Mouse (Mus musculus) limb, embryonic 14.5 days (tissue): ENCODE data around the gene Shisa3. TPM values are rescaled to one million over a fixed set of nuclear protein-coding genes. Genes with fewer than 3 reads are reported as not detected.

Source experiments
- ATAC-seq: fragments of 200-750 bp; cut with Nextera tagmentation; 2 replicates; pipeline ENCODE4 v1.8.0; 2017; ENCODE audit warnings: low read depth, moderate number of reproducible peaks, moderate TSS enrichment; ENCODE audit not compliant: low FRiP score
- DNase-seq: peaks from one replicate; pipeline ENCODE4 v3.0.0-alpha.2; 2015; ENCODE audit warnings: low spot score
- H3K27ac ChIP-seq: fragments of 300-500 bp; sonication (generic); replicated peaks from 2 replicates; pipeline ENCODE4 v1.5.1; 2014; ENCODE audit warnings: low read depth, mild to moderate bottlenecking, low read length, moderate library complexity, mixed read lengths
- H3K27me3 ChIP-seq: fragments of 300-500 bp; sonication (generic); 2 replicates; pipeline ENCODE4 v1.6.1; 2014; ENCODE audit warnings: low read length, mixed read lengths; ENCODE audit not compliant: control insufficient read depth, insufficient read depth
- H3K36me3 ChIP-seq: fragments of 300-500 bp; sonication (generic); 2 replicates; pipeline ENCODE4 v1.6.1; 2014; ENCODE audit warnings: mild to moderate bottlenecking, low read length, moderate library complexity, mixed read lengths; ENCODE audit not compliant: control insufficient read depth, insufficient read depth
- H3K4me1 ChIP-seq: fragments of 300-500 bp; sonication (generic); 2 replicates; pipeline ENCODE4 v1.6.1; 2014; ENCODE audit warnings: antibody characterized with exemption, low read length, mixed read lengths; ENCODE audit not compliant: control insufficient read depth, insufficient read depth
- H3K4me2 ChIP-seq: fragments of 300-500 bp; sonication (generic); replicated peaks from 2 replicates; pipeline ENCODE4 v1.6.1; 2014; ENCODE audit warnings: low read depth, mild to moderate bottlenecking, low read length, moderate library complexity; ENCODE audit not compliant: severe bottlenecking
- H3K4me3 ChIP-seq: fragments of 300-500 bp; sonication (generic); replicated peaks from 2 replicates; pipeline ENCODE4 v1.5.1; 2014; ENCODE audit warnings: low read length
- H3K9ac ChIP-seq: fragments of 300-500 bp; sonication (generic); 2 replicates; pipeline ENCODE4 v1.6.1; 2014; ENCODE audit warnings: mild to moderate bottlenecking, low read depth, low read length, moderate library complexity; ENCODE audit not compliant: severe bottlenecking
- H3K9me3 ChIP-seq: fragments of 300-500 bp; sonication (generic); 2 replicates; pipeline ENCODE4 v1.6.1; 2016; ENCODE audit warnings: low read length; ENCODE audit not compliant: control insufficient read depth
- POLR2A ChIP-seq: fragments of 200-500 bp; IDR thresholded peaks from 2 replicates; pipeline ENCODE4 v1.8.0; 2012; ENCODE audit warnings: inconsistent platforms, mild to moderate bottlenecking, moderate library complexity, borderline replicate concordance; ENCODE audit not compliant: insufficient read depth, insufficient read length; ENCODE audit errors: extremely low read depth
- WGBS: fragments of 180-500 bp; shearing (Covaris S2); extraction: QIAGEN DNeasy Blood & Tissue Kit; methylation state at CpG from one replicate; pipeline ENCODE4 v1.1.7; 2014; 5-methylcytosine and 5-hydroxymethylcytosine counted together
- microRNA-seq: library from miRNA; unstranded; fragments of <30 nt; microRNA quantifications from one replicate; pipeline ENCODE4, GENCODE M21; 2016
- polyA plus RNA-seq, 2 experiments: library from polyadenylated mRNA; depleted of rRNA in 1 of 2; stranded (reverse) in 1 of 2; unstranded in 1 of 2; fragments of >200 nt; fragmentation: Nextera tagmentation in 1 of 2; extraction: Ambion mirVana in 1 of 2; gene quantifications; 2 replicates each; pipeline versions ENCODE4 v1.2.1 to v1.2.3; 2012 to 2014

The Shisa3 gene
- polyA plus RNA-seq, 2 experiments: 4.6 to 6.3 TPM

GRCm38 (mm10) chr5:67662715-67663114 is 55.0 kb downstream of the Shisa3 start:
- 0 out of 2 replicates have a peak, but pooled peaks cover 4% of the 10 kb centered on the region for H3K4me1 ChIP-seq
- no peaks in the 10 kb centered on the region for H3K9me3 ChIP-seq
- whole genome bisulfite sequencing: 30% methylated on average over 6 of the region's 6 CpGs
- no peak overlapping the region for H3K27ac ChIP-seq
- no peak for ATAC-seq
- H3K9ac ChIP-seq: no peak overlapping the region
- H3K4me2 ChIP-seq: no peak overlapping the region
- H3K27me3 ChIP-seq: no peaks in the 10 kb centered on the region
- H3K4me3 ChIP-seq: no peak overlapping the region
- no peak for TF ChIP-seq POLR2A
- H3K36me3 ChIP-seq: no peaks in the 10 kb centered on the region
- no peak for DNase-seq

- no peak for ATAC-seq
- Histone ChIP-seq H3K4me2 (no peak overlapping the region), H3K9ac (no peak overlapping the region), H3K27me3 (no peaks in the 10 kb centered on the region), H3K36me3 (no peaks in the 10 kb centered on the region), H3K27ac (no peak overlapping the region), H3K9me3 (no peaks in the 10 kb centered on the region), H3K4me3 (no peak overlapping the region), H3K4me1 (peaks cover 3% of the 10 kb centered on the region; the same call in 1 of the 2 replicates)
- 44% methylated on average over 13 of the region's 13 CpGs for WGBS
- DNase-seq: no peak
- TF ChIP-seq POLR2A: no peak
Measured at GRCm38 (mm10) chr5:67669436-67669896, 61.8 kb downstream of the Shisa3 start.

GRCm38 (mm10) chr5:67670158-67670557 is 62.5 kb downstream of the Shisa3 start:
- no peak overlapping the region for H3K9ac ChIP-seq
- H3K4me3 ChIP-seq: no peak overlapping the region
- 78% methylated on average over 6 of the region's 6 CpGs for WGBS
- no peaks in the 10 kb centered on the region for H3K9me3 ChIP-seq
- DNase-seq: no peak
- TF ChIP-seq POLR2A: no peak
- H3K27ac ChIP-seq: no peak overlapping the region
- H3K27me3 ChIP-seq: no peaks in the 10 kb centered on the region
- H3K4me2 ChIP-seq: no peak overlapping the region
- ATAC-seq: no peak
- H3K4me1 ChIP-seq: peaks cover 3% of the 10 kb centered on the region; the same call in 1 of the 2 replicates
- H3K36me3 ChIP-seq: no peaks in the 10 kb centered on the region

- no peak overlapping the region for H3K27ac ChIP-seq
- TF ChIP-seq POLR2A: no peak
- H3K4me1 ChIP-seq: peaks cover 3% of the 10 kb centered on the region; the same call in 1 of the 2 replicates
- peak; percentile 48 for DNase-seq
- no peak overlapping the region for H3K4me2 ChIP-seq
- H3K27me3 ChIP-seq: no peaks in the 10 kb centered on the region
- H3K4me3 ChIP-seq: no peak overlapping the region
- H3K9ac ChIP-seq: no peak overlapping the region
- H3K9me3 ChIP-seq: no peaks in the 10 kb centered on the region
- peak; percentile 67; the same call in 1 of the 2 replicates for ATAC-seq
- no peaks in the 10 kb centered on the region for H3K36me3 ChIP-seq
- 19% methylated on average over 4 of the region's 4 CpGs for WGBS
Measured at GRCm38 (mm10) chr5:67673008-67673407, 65.3 kb downstream of the Shisa3 start.

Small RNAs within 50 kb of the gene (microRNA-seq; reads per million reads assigned to microRNA genes)
- gene Gm23617: not detected

Other genes starting within 250 kb of the Shisa3 start
- gene Bend4, start 179.6 kb upstream of the Shisa3 start, polyA plus RNA-seq (2012; rRNA removed): 2.1 and 2.5 TPM in 2 replicates
- 3.6 and 4.0 TPM in 2 replicates for gene Bend4, start 179.6 kb upstream of the Shisa3 start, polyA plus RNA-seq (2014; fragmentation: Nextera tagmentation; extraction: Ambion mirVana)
- 7.1 and 7.3 TPM in 2 replicates for gene Atp8a1, start 239.6 kb downstream of the Shisa3 start, polyA plus RNA-seq (2012; rRNA removed)
- gene Atp8a1, start 239.6 kb downstream of the Shisa3 start, polyA plus RNA-seq (2014; fragmentation: Nextera tagmentation; extraction: Ambion mirVana): 6.9 and 9.0 TPM in 2 replicates